8 mouse cellular contexts compared by ENCODE assay signal in the genomic region with DNA sequence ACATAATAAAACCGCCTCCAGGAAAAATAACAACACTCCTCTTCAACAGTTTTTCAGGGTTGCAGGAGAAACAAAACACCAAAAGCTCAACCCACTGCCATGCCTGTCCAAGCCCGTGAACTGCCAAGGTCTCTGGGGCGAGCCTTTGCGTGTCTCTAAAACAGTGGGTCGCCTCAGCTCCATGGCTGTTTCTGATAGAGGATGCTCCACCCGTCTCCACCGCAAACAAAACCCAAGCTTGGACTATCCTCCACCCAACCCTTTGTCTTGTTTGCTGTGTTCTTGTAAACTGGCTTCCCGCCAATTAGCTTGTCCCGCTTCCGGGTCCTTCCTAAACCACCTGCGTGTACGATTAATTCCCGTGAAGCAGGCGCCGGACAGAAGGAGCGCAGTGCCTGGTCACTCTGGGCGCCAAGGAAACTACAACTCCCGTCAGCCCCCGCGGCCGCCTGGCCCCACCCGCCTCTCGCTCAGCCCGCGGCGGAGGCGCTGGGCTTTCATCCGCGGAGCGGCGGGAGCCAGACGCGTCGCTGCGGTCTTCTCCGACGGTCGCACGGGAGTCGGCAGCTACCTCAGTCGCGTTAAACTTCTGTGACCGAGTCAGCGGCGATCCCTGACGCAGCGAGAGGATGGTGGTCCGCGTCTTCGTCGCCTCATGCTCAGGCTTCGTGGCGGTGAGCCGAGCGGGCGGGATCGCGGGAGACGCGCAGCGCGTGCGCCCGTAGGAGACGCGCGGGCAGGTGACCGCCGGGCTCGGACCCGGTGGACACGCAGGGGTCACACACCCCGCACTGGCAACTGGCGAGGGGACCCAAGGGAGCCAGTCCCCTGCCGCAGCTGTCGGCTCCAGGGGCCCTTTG. TPM values are rescaled to one million over a fixed set of nuclear protein-coding genes. Genes with fewer than 3 reads are reported as not detected.
DNase-seq lines count a peak whose midpoint lies in the region; ATAC-seq lines count a peak whose summit lies in the region.

Gene Sh3bgrl2, plus strand, starts transcription at position 498 of the 860 bp plus-strand sequence.

- WGBS in hindbrain, embryonic 15.5 days = 2% methylated on average over 76 of the region's 76 CpGs

- ATAC-seq in hindbrain, embryonic 15.5 days (ENCODE audit: low FRiP score, low read depth) = peak; percentile 95

- no peaks in the 10 kb centered on the region for H3K9me3 ChIP-seq in hindbrain, embryonic 15.5 days

- peak; percentile 61 for DNase-seq in WW6 (ENCODE audit: low read depth, low spot score)
- peak; percentile 95 for DNase-seq in cerebellum, postnatal 25 days
- peak; percentile 57 for DNase-seq in gastrocnemius, adult 18-20 months (ENCODE audit: low spot score)
- peak; percentile 85 to 90 for DNase-seq in layer of hippocampus, postnatal 36 days
- DNase-seq in lung, postnatal 14 days = peak; percentile 83
- peak; percentile 78 for DNase-seq in ovary, postnatal 36 days (ENCODE audit: low spot score)
- DNase-seq in thymus, postnatal 10 days (ENCODE audit: low spot score in 2 of 2) = peak; percentile 5 to 31

- peak within 1 kb of the TSS; percentile 56 for H3K4me3 ChIP-seq in hindbrain, embryonic 15.5 days

- no peaks in the 10 kb centered on the region for H3K27me3 ChIP-seq in hindbrain, embryonic 15.5 days

- H3K9ac ChIP-seq in hindbrain, embryonic 15.5 days = peak within 1 kb of the TSS; percentile 39

- peak within 1 kb of the TSS; percentile 61 for H3K4me2 ChIP-seq in hindbrain, embryonic 15.5 days

- no peaks in the 10 kb centered on the region for H3K36me3 ChIP-seq in hindbrain, embryonic 15.5 days

- H3K27ac ChIP-seq in hindbrain, embryonic 15.5 days (replicated peaks) = peak within 1 kb of the TSS; percentile 30

- peaks cover 4% of the 10 kb centered on the region; the same call in 1 of the 2 replicates for H3K4me1 ChIP-seq in hindbrain, embryonic 15.5 days (replicated peaks)

RNA-seq across cellular contexts. Expression of gene Sh3bgrl2, which starts in this region (rescaled TPM):
- total RNA-seq in gastrocnemius, adult 18-20 months (2021) = under 1 TPM; 0.53 to 0.95 TPM
- polyA plus RNA-seq in hindbrain, embryonic 15.5 days (2015; fragmentation: Nextera tagmentation; extraction: Ambion mirVana) = 8.7 and 10.3 TPM in 2 replicates
- total RNA-seq in layer of hippocampus, postnatal 36 days (2021) = 10 to 100 TPM; 26.8 to 28.1 TPM

Comparison
In these comparisons a context has a peak if more than half of its experiments do, and no peak if none do; other contexts are left out.
1. Peak in every context shown above with its lines: DNase-seq, ATAC-seq, H3K4me3 ChIP-seq and H3K27ac ChIP-seq.
2. RNA of gene Sh3bgrl2 (total RNA-seq): 26.8 to 28.1 TPM in layer of hippocampus, postnatal 36 days; 0.53 to 0.95 TPM in gastrocnemius, adult 18-20 months; every median in the first group is over 10 times any median in the second.
3. Peak in DNase-seq in gastrocnemius, adult 18-20 months; RNA of the gene not detected or under 1 TPM.
4. DNase-seq: peak in every context shown above with its lines; median percentile 95 in cerebellum, postnatal 25 days; 88 in layer of hippocampus, postnatal 36 days; 83 in lung, postnatal 14 days; 78 in ovary, postnatal 36 days; 61 in WW6; 57 in gastrocnemius, adult 18-20 months; 18 in thymus, postnatal 10 days.